Mouse (Mus musculus) CH12.LX (cell line): Measurements from ENCODE around the gene Rbm47. TPM values are rescaled to one million over a fixed set of nuclear protein-coding genes. Genes with fewer than 3 reads are reported as not detected.

Experiments used
- DNase-seq: peaks from one replicate; pipeline ENCODE4 v3.0.0-alpha.2; 2013; ENCODE audit errors: extremely low read depth
- H3K27ac ChIP-seq: 2 replicates; pipeline ENCODE4 v1.5.1; 2012; ENCODE audit warnings: low read depth, mild to moderate bottlenecking, control low read depth, moderate library complexity; ENCODE audit not compliant: insufficient read depth
- H3K27me3 ChIP-seq: replicated peaks from 2 replicates; pipeline ENCODE3; 2012; ENCODE audit warnings: inconsistent platforms
- H3K36me3 ChIP-seq, 2 experiments: replicated peaks in 1 of 2; 2 replicates each; pipeline versions ENCODE3 to v1.6.1; 2012; ENCODE audit warnings: inconsistent platforms in 1 of 2, low read length in 1 of 2, mild to moderate bottlenecking in 1 of 2, mixed read lengths in 1 of 2, moderate library complexity in 1 of 2; ENCODE audit not compliant: control insufficient read depth in 1 of 2, insufficient read depth in 1 of 2
- H3K4me1 ChIP-seq, 2 experiments: 2 replicates each; pipeline ENCODE4 v1.6.1; 2012; ENCODE audit warnings: inconsistent platforms in 1 of 2, moderate library complexity in 1 of 2; ENCODE audit not compliant: insufficient read depth in 2 of 2, control insufficient read depth in 1 of 2
- H3K4me2 ChIP-seq: 2 replicates; pipeline ENCODE4 v1.6.1; 2012; ENCODE audit warnings: low read depth, mild to moderate bottlenecking, control low read depth; ENCODE audit not compliant: poor library complexity, insufficient read depth, severe bottlenecking
- H3K4me3 ChIP-seq, 3 experiments: fragments of 150-350 bp in 1 of 3; sonication (generic) in 1 of 3; replicated peaks in 1 of 3; 2 replicates each; pipeline versions ENCODE3 to v1.5.1; 2011 to 2012; ENCODE audit warnings: low read depth in 2 of 3, low read length in 2 of 3, mild to moderate bottlenecking in 2 of 3, moderate library complexity in 2 of 3, control low read depth in 1 of 3, improper control_type of control experiment in 1 of 3, inconsistent platforms in 1 of 3, mixed read lengths in 1 of 3; ENCODE audit not compliant: poor library complexity in 1 of 3
- H3K79me2 ChIP-seq: replicated peaks from 2 replicates; pipeline ENCODE4 v1.6.1; 2012; ENCODE audit warnings: mild to moderate bottlenecking, moderate library complexity; ENCODE audit not compliant: control insufficient read depth, poor library complexity, insufficient read depth, severe bottlenecking; ENCODE audit errors: extremely low read depth
- H3K9ac ChIP-seq: 2 replicates; pipeline ENCODE4 v1.6.1; 2012; ENCODE audit warnings: low read depth, mild to moderate bottlenecking, control low read depth, moderate library complexity; ENCODE audit not compliant: insufficient read depth
- H3K9me3 ChIP-seq: replicated peaks from 2 replicates; pipeline ENCODE3; 2012; ENCODE audit warnings: low read length, inconsistent platforms, mixed read lengths
- BHLHE40 ChIP-seq: IDR thresholded peaks from 2 replicates; pipeline ENCODE4 v1.6.1; 2011; ENCODE audit warnings: mild to moderate bottlenecking, low read depth, low read length, improper control_type of control experiment
- CHD1 ChIP-seq: IDR thresholded peaks from 2 replicates; pipeline ENCODE4 v1.6.1; 2012; ENCODE audit warnings: low read depth, low read length, improper control_type of control experiment, inconsistent platforms
- CHD2 ChIP-seq: IDR thresholded peaks from 2 replicates; pipeline ENCODE4 v1.6.1; 2011; ENCODE audit warnings: low read length, improper control_type of control experiment
- CTCF ChIP-seq, 2 experiments: IDR thresholded peaks in 1 of 2; conservative IDR thresholded peaks in 1 of 2; 2 replicates each; pipeline ENCODE4 v1.5.1; 2011 to 2012; ENCODE audit warnings: low read depth in 2 of 2, low read length in 2 of 2, improper control_type of control experiment in 1 of 2, inconsistent platforms in 1 of 2, mild to moderate bottlenecking in 1 of 2, moderate library complexity in 1 of 2
- EP300 ChIP-seq: IDR thresholded peaks from 2 replicates; pipeline ENCODE4 v1.6.1; 2011; ENCODE audit warnings: low read length, improper control_type of control experiment
- ETS1 ChIP-seq: conservative IDR thresholded peaks from 2 replicates; pipeline ENCODE4 v1.6.1; 2012; ENCODE audit warnings: low read depth, mild to moderate bottlenecking, inconsistent platforms, low read length, improper control_type of control experiment, moderate library complexity
- IRF4 ChIP-seq: IDR thresholded peaks from 2 replicates; pipeline ENCODE4 v1.6.1; 2014; ENCODE audit warnings: low read depth, mild to moderate bottlenecking, inconsistent platforms, low read length, improper control_type of control experiment
- JUND ChIP-seq: conservative IDR thresholded peaks from 2 replicates; pipeline ENCODE4 v1.6.1; 2011; ENCODE audit warnings: low read depth, low read length, improper control_type of control experiment
- MAZ ChIP-seq: IDR thresholded peaks from 2 replicates; pipeline ENCODE4 v1.6.1; 2012; ENCODE audit warnings: low read depth, mild to moderate bottlenecking, inconsistent platforms, low read length, improper control_type of control experiment, moderate library complexity
- MXI1 ChIP-seq: IDR thresholded peaks from 2 replicates; pipeline ENCODE4 v1.6.1; 2011; ENCODE audit warnings: mild to moderate bottlenecking, low read depth, low read length, improper control_type of control experiment
- MYC ChIP-seq: IDR thresholded peaks from 2 replicates; pipeline ENCODE4 v1.6.1; 2011; ENCODE audit warnings: low read depth, mild to moderate bottlenecking, improper control_type of control experiment, low read length
- NELFE ChIP-seq: IDR thresholded peaks from 2 replicates; pipeline ENCODE4 v1.6.1; 2011; ENCODE audit warnings: low read depth, low read length, improper control_type of control experiment
- POLR2A ChIP-seq: IDR thresholded peaks from 2 replicates; pipeline ENCODE4 v1.6.1; 2011; ENCODE audit warnings: low read depth, mild to moderate bottlenecking, improper control_type of control experiment, low read length
- SIN3A ChIP-seq: IDR thresholded peaks from 2 replicates; pipeline ENCODE4 v1.6.1; 2012; ENCODE audit warnings: low read length, improper control_type of control experiment, inconsistent platforms
- ZNF384 ChIP-seq: IDR thresholded peaks from 2 replicates; pipeline ENCODE4 v1.6.1; 2012; ENCODE audit warnings: low read depth, low read length, improper control_type of control experiment, inconsistent platforms
- dilution Hi-C: fragments of 300-500 bp; cut with MboI; formaldehyde crosslinking; loops from 2 replicates; pipeline ENCODE4 v1.14.3; 2020; ENCODE audit warnings: low sequenced_read_pairs; ENCODE audit not compliant: extremely low pct_unique_long_range_greater_than_20kb, extremely low pct_ligation_motif_present
- in situ Hi-C: fragments of 300-500 bp; cut with MboI; formaldehyde crosslinking; loops from 3 replicates; pipeline ENCODE4 v1.14.3; 2019; ENCODE audit warnings: low sequenced_read_pairs, low pct_ligation_motif_present, low pct_unique_long_range_greater_than_20kb, mixed read lengths
- polyA plus RNA-seq: library from polyadenylated mRNA; unstranded; fragments of >175 nt; gene quantifications from 2 replicates; pipeline ENCODE4 v1.2.1, GENCODE M21; 2012; ENCODE audit warnings: low read depth; ENCODE audit not compliant: insufficient read length
- total RNA-seq, 2 experiments: library from RNA; depleted of rRNA; stranded (reverse); fragments of 300-350 nt in 1 of 2; fragments of >200 nt in 1 of 2; gene quantifications; 2 replicates each; pipeline ENCODE4 v1.2.3; 2012 to 2014

Gene Rbm47
- total and polyA plus RNA-seq, 3 experiments: 0.08 to 9.2 (median 1.1) TPM

DNA sequence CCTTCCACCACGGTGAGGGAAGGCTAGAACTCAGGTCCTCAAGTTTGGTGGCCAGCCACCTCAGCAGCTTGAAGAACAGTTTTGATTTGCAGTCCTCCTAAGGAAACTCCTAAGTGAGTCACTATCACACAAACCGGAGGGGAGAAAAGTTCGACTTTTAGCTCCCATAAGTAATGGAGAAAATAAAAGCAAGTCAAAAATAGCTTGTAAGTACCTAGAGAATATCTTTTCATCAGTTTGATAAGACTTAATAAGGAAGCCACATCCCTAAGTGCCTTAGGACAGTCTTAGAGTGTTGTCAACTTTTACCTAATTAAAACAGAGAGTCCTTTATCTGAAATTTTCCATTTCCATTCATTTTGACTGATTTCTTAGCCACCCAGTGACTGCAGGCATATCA is 23.3 kb downstream of the Rbm47 start:
- Histone ChIP-seq H3K4me1 (peaks cover 22 to 26% of the 10 kb centered on the region in 2 experiments), H3K4me2 (peak overlapping the region; percentile 96), H3K79me2 (peaks cover 42% of the 10 kb centered on the region), H3K27me3 (no peaks in the 10 kb centered on the region), H3K9ac (peak overlapping the region; percentile 98), H3K27ac (no peak overlapping the region), H3K4me3 (peak overlapping the region in 2 of 3 experiments; percentile 28 to 64), H3K36me3 (no peaks in the 10 kb centered on the region), H3K9me3 (no peaks in the 10 kb centered on the region)
- in situ Hi-C loops: no loop called here
- dilution Hi-C loops: no loop called here
- DNase-seq: no peak
- TF ChIP-seq MAZ: 0 out of 2 replicates have a peak, but pooled peaks have one; percentile 26
- TF ChIP-seq CTCF (conservative IDR thresholded peaks at IDR 0.05 in 1 of 2, IDR thresholded peaks at IDR 0.05 in 1 of 2; ENCODE audit: low read depth in 2 of 2, low read length in 2 of 2): no peak

GRCm38 (mm10) chr5:66149111-66149510 is 23.8 kb downstream of the Rbm47 start:
- H3K9me3 ChIP-seq: no peaks in the 10 kb centered on the region
- TF ChIP-seq SIN3A: no peak
- H3K4me3 ChIP-seq: peak overlapping the region in 2 of 3 experiments; percentile 28 to 64
- DNase-seq: no peak
- H3K4me2 ChIP-seq: peak overlapping the region; percentile 96
- H3K79me2 ChIP-seq: peaks cover 43% of the 10 kb centered on the region
- dilution Hi-C loops: no loop called here
- H3K27me3 ChIP-seq: no peaks in the 10 kb centered on the region
- in situ Hi-C loops: no loop called here
- H3K27ac ChIP-seq: peak overlapping the region; percentile 30
- H3K4me1 ChIP-seq: peaks cover 17 to 26% of the 10 kb centered on the region in 2 experiments
- H3K9ac ChIP-seq: peak overlapping the region; percentile 98
- no peaks in the 10 kb centered on the region for H3K36me3 ChIP-seq

DNA sequence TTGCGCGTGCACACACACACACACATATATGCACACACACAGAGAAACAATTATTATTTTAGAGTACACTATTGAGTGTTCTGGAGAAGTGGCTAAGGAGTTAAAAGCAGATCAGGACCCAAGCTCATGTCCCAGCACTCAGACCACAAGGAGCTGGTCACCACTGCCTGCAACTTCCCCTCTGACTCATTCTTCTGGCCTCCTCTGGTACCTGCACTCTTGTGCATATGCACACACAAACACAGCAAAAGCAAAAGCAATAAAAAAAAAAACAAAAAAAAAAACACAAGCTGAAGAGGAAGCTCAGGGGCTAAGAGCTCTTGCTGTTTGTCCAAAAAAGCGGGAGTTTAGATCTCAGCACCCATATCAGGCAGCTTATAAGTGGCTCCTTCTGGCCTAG is 25.6 kb downstream of the Rbm47 start:
- in situ Hi-C loops (no loop called here), dilution Hi-C loops (no loop called here)
- H3K36me3 ChIP-seq: no peaks in the 10 kb centered on the region

GRCm38 (mm10) chr5:66145583-66145982 is 27.3 kb downstream of the Rbm47 start:
- Histone ChIP-seq H3K4me2 (peak overlapping the region; percentile 100), H3K9ac (peak overlapping the region; percentile 85), H3K27ac (peak overlapping the region; percentile 85), H3K4me1 (peaks cover 14 to 41% of the 10 kb centered on the region in 2 experiments), H3K79me2 (peaks cover 56% of the 10 kb centered on the region), H3K36me3 (no peaks in the 10 kb centered on the region), H3K4me3 (peak overlapping the region in 1 of 3 experiments; percentile 71), H3K9me3 (no peaks in the 10 kb centered on the region), H3K27me3 (no peaks in the 10 kb centered on the region)
- in situ Hi-C loops: no loop called here
- no peak for DNase-seq
- TF ChIP-seq ZNF384: peak; percentile 96
- TF ChIP-seq BHLHE40: peak; percentile 81
- TF ChIP-seq JUND: 0 out of 2 replicates have a peak, but pooled peaks have one; percentile 24
- TF ChIP-seq IRF4: no peak
- peak; percentile 72 for TF ChIP-seq MXI1
- TF ChIP-seq MYC: peak; percentile 58; the same call in 1 of the 2 replicates
- TF ChIP-seq ETS1: no peak; the same call in none of the 2 replicates
- TF ChIP-seq NELFE: no peak
- TF ChIP-seq CHD1: no peak; the same call in 1 of the 2 replicates
- no peak for TF ChIP-seq MAZ
- dilution Hi-C loops: no loop called here

More for the DNA sequence above, 25.6 kb downstream of the Rbm47 start:
- H3K4me3 ChIP-seq: no peak overlapping the region
- no peak overlapping the region for H3K4me2 ChIP-seq
- H3K27ac ChIP-seq: peak overlapping the region; percentile 21
- DNase-seq: no peak
- no peaks in the 10 kb centered on the region for H3K9me3 ChIP-seq
- no peaks in the 10 kb centered on the region for H3K27me3 ChIP-seq
- H3K4me1 ChIP-seq: peaks cover 15 to 28% of the 10 kb centered on the region in 2 experiments
- peaks cover 54% of the 10 kb centered on the region for H3K79me2 ChIP-seq
- TF ChIP-seq ZNF384: peak; percentile 73
- TF ChIP-seq CHD2: no peak
- TF ChIP-seq POLR2A: no peak
- 0 out of 2 replicates have a peak, but pooled peaks have one; percentile 31 for TF ChIP-seq EP300
- 0 out of 2 replicates have a peak, but pooled peaks have one; percentile 14 for TF ChIP-seq IRF4
- TF ChIP-seq BHLHE40: peak; percentile 34; the same call in 1 of the 2 replicates
- H3K9ac ChIP-seq: no peak overlapping the region
